Mouse (Mus musculus) brain, embryonic 14.5 days (tissue): Measurements from ENCODE around the gene Ampd2.

Source experiments
- CTCF ChIP-seq: fragments of 200-500 bp; IDR thresholded peaks from 2 replicates; pipeline ENCODE4 v1.5.1; 2012; ENCODE audit warnings: inconsistent platforms, mild to moderate bottlenecking, moderate library complexity, borderline replicate concordance; ENCODE audit not compliant: insufficient read depth, insufficient read length; ENCODE audit errors: extremely low read depth
- POLR2A ChIP-seq: fragments of 200-500 bp; IDR thresholded peaks from 2 replicates; pipeline ENCODE4 v1.6.1; 2012; ENCODE audit warnings: mild to moderate bottlenecking, inconsistent platforms, borderline replicate concordance; ENCODE audit not compliant: poor library complexity, insufficient read depth, insufficient read length, severe bottlenecking; ENCODE audit errors: extremely low read depth

DNA sequence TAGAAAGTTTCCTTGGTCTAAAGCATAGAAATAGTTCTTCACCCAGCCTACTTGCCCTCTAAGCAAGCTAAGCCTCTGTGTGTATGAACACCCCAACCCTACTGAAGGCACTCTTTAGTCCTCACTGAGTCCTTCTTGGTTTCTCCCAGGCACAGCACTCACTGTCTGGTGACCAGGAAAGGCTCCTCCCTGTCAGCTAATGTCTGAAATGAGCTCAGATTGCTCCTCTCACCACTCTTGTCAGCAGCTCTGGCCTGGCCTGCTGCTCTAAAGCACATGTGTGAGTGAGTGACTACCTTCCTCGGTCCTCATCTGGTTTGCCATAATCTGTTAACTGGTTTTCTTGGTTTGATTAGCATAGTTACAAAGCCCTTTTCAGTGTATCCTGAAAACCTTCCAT lies 45.4 kb upstream of the Ampd2 start:
- TF ChIP-seq CTCF = no peak
- TF ChIP-seq POLR2A = no peak
